Mouse (Mus musculus): ENCODE data around the gene Wdfy1. TPM values are rescaled to one million over a fixed set of nuclear protein-coding genes. Genes with fewer than 3 reads are reported as not detected.

Wdfy1 gene
- total RNA-seq (2021): 10 to 100 TPM; 39.3 to 42.0 TPM
- long read RNA-seq, experiment 1, full-length matches to known transcripts: 58 of 79 reads
- long read RNA-seq, experiment 1, partial matches to known transcripts: 2 of 79 reads
- long read RNA-seq, experiment 1, other reads (novel, unspliced or antisense): 19 of 79 reads
- long read RNA-seq, experiment 2, full-length matches to known transcripts: 33 of 44 reads
- long read RNA-seq, experiment 2, partial matches to known transcripts: 4 of 44 reads
- long read RNA-seq, experiment 2, other reads (novel, unspliced or antisense): 7 of 44 reads

DNA sequence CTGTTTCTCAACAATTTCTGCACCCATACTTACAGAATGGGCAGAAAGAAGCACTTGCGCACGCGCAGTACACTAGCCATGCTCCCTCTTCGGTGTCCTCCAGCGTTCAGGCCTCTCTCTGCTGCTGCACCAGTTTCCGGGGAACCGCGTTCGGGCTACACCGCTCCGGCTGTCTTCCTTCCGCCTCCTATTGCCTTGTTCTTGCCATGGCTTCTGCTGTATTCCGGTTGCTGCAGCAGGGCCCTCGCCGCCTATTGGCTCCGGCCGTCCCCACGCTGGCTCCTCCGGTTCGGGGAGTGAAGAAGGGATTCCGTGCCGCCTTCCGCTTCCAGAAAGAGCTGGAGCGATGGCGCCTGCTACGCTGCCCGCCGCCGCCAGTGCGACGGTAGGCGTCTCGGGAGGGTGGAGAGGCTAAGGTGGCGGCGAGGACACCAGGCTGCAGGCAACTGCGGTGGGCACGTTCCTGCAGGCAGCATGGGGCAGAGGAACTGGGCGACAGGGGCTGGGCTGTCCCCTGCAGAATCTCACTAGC lies at the start of gene Wdfy1, which contains the start of gene Mrpl44:
TSS of gene Wdfy1 (minus strand) at position 217 of the 532 bp plus-strand sequence.
TSS of gene Mrpl44 (plus strand) at position 92 of the 532 bp plus-strand sequence.
- peak; percentile 98 to 99 for DNase-seq (ENCODE audit: low spot score in 2 of 2)
- intact Hi-C loops (cut with DNase I): loop anchor here (5.0 to 10.0 kb wide), 2 partner anchors 741 to 1051 kb away; no protein-coding TSS in a partner anchor

DNA sequence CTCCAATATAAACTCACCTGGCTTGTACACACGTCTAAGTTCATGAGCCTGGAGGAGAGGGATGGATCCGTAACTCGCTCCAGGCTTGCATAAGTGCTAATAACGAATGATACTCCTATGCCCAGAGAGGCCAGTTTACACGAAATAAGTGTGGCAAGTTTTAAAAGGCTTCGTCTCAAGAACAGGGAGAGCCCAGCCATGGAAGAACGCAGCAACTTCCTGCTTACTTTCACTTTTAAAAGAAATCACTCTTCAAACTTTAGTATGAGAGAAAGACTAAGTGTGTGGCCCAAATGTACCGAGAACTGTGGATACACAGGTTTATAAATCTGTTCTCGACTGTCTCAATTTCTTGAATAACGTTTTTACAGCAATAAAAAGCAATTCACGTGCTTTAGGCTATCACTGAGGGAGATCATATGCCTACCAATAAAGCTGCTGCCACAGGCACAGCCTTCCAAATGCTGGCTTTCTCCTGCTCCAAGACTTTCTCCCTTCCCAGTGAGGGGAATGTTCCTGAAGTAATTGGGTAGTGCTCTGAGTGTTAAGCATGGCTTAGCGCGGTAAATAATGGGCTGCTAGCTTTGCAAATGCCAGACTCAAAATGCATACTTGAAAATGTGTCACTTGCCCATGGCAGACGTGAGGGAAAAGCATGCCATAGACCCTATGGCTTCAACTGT lies 48.1 kb upstream of the Wdfy1 start:
- DNase-seq (ENCODE audit: low spot score in 2 of 2): no peak
- intact Hi-C loops (cut with DNase I): loop anchor here (5.0 kb wide), 1 partner anchor 33 kb away; no protein-coding TSS in a partner anchor

DNA sequence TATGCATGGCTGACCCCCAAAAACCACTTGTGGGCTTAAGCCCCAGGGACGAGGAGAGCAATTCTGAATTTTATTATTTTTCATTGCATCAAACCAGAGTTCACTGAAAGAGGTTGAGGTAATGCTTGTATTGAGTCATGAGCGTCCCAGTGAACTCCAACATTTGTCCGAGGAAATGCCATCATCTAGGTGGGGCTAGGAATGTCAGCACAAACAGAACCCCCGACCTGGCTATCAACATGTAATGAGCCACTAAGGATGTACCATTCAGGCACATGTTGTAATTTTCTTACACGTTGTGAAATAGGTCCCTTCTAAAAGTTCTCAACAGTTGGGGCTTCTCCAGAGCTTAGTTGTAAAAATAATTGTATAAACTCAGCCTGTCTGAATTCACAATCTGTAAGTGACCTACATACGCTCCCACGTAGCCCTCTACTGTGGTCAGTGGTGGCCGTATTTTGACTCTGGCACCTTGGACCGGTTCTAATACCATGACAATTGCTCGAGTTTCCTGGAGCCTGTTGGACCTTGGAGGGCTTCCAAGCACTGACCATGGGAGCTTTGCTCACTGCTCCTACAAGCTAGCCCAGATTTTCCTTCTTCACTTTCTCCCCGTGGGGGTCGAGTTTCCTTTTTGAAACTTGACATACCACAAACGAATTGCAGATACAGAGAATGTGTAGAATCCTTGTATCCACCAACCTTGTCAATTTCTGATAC lies 47.0 kb upstream of the Wdfy1 start:
- intact Hi-C loops (cut with DNase I): loop anchor here (5.0 kb wide), 1 partner anchor 34 kb away; no protein-coding TSS in a partner anchor
- peak; percentile 47 to 58 for DNase-seq (ENCODE audit: low spot score in 2 of 2)

DNA sequence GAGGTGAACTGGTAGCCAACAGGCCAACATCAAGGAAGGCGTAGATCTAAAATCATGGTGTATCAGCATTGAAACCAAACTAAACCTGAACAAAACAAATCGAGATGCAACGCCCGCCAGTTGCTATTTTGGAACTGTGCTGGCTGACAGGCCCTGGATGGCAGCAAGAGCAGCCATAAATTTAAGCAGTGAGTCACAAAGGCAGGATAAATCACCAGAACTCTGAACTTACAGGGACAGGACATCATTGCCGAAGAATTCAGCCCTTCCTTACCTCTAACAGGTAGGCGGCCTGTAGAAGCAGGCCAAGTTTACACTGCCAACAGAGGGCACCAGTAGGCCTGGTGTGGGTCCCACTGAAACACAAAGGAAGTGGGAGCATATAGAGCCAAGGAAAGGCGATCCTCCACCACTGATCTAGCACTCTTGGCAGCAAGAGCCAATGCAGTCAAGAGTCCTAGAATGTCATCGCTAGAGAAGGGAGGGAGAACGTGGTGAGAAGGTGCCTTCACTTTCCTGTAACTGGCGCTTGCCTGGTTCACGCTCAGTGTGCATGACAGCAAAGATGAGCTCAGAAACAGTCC lies 43.4 kb upstream of the Wdfy1 start:
- DNase-seq (ENCODE audit: low spot score in 2 of 2): no peak
- intact Hi-C loops (cut with DNase I): no loop called here

DNA sequence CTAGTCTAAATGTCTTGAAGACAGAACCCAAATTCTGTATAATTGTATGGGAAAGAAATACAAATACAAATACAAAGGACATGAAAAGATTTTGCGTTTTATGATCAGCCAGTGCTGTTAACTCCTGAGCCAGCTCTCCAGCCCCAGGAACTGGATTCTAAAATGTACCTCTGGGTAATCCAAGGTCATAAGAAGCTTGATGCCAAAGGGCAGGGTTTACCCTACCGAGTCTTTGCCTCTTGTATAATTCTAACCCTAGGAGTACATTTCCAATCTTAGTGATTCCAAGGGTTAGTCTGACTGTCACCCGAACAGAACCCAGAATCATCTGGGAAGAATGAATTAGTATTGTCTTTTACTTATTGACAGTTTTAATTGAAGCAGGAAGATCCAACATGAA lies 39.5 kb upstream of the Wdfy1 start:
- no peak for DNase-seq (ENCODE audit: low spot score in 2 of 2)
- intact Hi-C loops (cut with DNase I): no loop called here

DNA sequence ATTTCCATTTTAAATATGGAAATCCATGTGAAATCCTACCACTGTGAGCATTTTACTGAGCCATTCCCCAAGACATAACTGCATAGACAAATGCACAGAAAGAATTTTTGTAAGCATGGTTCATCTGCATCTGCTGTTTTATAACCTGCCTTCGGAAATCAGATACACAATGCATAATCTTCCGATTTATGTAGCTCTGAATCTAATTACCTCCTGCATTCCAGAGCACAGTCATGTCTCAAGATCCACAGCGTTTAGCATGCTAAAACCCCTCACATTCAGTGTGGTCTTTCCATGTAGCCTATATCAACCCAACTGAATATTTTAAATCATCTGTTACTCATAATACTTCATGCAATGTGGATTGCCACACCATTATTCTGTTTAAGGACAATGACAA lies 33.5 kb upstream of the Wdfy1 start:
- no peak for DNase-seq (ENCODE audit: low spot score in 2 of 2)
- intact Hi-C loops (cut with DNase I): no loop called here

DNA sequence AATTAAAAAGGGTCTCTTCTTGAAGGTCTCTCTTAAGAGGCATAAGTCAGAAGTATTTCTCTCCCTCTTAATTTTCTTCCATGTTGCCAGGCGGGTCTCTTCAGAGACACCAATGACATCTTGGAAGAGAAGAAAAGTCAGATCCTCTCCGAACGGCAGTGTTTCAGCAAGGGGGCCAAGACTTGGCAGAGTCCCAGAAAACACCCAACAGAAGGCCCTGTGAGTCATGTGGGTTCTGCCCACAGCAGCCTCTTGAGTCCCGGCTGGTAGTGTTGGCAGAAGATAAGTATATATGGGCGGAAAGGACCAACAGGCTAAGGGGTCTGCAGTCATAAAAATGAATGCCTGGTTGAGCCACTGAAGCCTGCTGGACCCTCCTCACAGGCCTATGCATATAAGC lies 30.9 kb upstream of the Wdfy1 start:
- intact Hi-C loops (cut with DNase I): no loop called here

DNA sequence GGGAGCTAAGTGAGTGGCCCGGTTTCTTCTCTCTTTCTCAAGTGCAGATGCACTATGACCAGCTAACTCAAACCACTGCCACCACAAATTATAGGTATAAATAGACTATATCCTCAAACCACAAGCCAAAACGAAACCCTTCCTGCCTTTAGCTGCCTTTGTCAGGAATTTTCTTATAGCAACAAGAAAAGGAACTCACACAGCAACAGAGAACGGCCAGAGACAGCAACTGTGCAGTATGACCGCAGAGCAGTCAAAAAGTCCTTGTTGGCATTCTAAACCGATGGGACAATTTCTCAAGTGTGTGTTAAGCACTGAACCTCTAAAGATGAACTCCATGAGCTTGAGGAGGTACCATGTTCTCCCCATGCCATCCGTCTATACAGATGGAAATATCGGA lies 27.7 kb upstream of the Wdfy1 start:
- intact Hi-C loops (cut with DNase I): no loop called here
- DNase-seq (ENCODE audit: low spot score in 2 of 2): no peak

More for the DNA sequence above, 30.9 kb upstream of the Wdfy1 start:
- peak; percentile 35 to 45 for DNase-seq (ENCODE audit: low spot score in 2 of 2)

DNA sequence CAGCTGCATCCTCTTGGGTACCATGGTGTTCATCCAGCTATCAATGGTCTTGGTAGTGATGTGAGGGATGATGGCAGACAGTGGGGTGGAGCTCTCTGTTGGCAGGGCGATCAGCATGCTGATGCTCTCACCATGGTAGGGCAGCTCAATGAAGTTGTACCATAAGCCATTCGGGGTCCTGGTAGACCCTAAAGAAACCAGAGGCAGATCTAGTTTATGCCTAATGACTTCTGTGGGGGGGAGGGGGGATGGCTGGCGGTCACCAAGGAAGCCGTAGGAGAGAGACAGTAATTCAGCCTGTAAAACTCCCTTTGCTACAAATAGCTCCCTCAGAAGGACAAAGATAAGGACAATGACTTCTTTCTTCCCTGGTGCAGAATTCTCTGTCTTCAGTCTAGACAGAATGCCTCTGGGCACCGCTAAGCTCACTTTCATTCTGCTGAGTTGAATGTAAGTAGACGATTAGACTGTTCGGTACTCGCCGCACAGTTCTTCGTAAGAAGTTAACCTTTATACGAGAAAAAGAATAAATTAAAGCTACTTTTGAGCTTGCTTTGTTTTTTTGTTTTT lies 27.0 kb upstream of the Wdfy1 start:
- intact Hi-C loops (cut with DNase I): no loop called here
- no peak for DNase-seq (ENCODE audit: low spot score in 2 of 2)

DNA sequence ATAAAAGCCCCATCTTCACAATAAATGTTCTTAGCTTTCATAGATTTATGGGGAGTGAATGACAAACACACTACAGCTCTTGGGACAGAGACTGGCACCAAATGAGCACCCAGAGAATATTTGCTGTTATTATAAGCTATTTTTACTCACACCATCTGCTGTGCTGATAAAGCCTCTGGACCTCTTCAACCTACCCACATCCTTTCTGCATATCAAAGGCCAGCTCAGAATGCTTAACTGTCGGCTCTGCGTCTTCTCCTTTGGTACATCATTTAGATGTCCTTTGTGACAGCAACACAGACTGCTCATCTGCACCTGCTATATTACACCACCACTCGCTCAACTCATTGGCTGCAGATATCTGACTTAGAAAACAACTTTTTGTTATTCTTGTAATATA lies 21.1 kb upstream of the Wdfy1 start:
- intact Hi-C loops (cut with DNase I): no loop called here
- no peak for DNase-seq (ENCODE audit: low spot score in 2 of 2)

DNA sequence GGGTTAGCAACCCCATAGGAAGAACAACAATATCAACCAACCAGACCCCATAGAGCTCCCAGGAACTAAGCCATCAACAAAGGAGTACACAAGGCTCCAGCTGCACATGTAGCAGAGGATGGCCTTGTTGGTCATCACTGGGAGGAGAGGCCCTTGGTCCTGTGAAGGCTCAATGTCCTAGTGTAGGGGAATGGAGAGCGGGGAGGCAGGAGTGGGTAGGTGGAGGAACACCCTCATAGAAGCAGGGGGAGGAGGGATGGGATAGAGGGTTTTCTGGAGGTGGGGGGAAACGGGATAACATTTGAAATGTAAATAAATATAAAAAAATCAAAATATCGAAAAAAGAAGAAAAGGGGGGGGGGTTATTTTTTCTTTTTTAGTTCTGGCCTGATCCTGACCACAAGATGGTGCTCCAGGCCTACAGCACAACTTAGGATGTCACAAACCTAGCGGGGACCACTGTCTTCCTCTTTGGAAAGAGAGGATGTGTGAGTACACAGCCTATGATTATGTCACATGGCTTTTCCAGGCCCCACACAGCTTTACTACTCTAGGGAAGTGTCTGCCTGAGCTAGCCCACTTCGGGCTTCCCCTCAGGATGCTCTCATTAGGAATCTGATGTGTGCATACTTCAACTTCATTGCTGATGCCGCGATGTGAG lies 10.5 kb upstream of the Wdfy1 start:
- intact Hi-C loops (cut with DNase I): loop anchor here (1.0 to 5.0 kb wide), 3 partner anchors 320 to 726 kb away; no protein-coding TSS in a partner anchor
- DNase-seq (ENCODE audit: low spot score in 2 of 2): peak; percentile 56 to 62

DNA sequence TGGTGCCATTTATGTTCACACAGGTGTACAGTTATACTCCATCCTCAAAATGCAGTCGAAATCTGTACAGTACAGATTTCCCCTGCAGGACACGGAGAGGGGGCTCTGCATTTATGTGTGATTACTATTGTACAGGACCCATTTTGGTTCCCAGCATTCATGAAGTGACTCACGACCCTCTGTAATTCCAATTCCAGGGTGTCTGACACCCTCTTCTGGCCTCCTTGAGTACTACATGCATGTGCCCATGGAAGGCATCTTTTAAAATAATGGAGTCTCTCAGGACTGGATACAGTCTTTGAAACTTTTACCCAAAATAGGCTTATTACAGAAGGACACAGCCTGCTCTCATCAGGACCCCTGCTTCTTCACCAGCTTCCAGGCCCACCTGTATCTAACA lies 6.5 kb upstream of the Wdfy1 start:
- intact Hi-C loops (cut with DNase I): no loop called here
- no peak for DNase-seq (ENCODE audit: low spot score in 2 of 2)

DNA sequence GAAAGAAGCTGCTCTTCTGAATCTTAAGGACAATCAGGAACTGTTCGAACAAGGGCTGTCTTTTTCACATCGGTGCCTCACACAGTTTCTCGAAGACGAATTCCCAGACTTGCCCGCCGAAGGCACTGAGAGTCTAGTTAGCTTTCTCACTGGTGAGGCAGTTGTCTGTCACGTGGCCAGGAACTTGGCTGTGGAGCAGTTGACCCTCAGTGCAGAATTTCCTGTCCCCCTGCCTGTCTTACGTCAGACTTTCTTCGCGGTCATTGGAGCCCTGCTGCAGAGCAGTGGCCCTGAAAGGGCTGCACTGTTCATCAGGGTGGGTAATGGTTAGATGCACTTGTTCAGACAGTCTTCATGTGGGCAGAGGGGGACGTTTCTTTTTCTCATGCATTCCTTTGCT lies 2.1 kb upstream of the Wdfy1 start:
- intact Hi-C loops (cut with DNase I): loop anchor here (5.0 to 10.0 kb wide), 2 partner anchors 739 to 1053 kb away; no protein-coding TSS in a partner anchor
- no peak for DNase-seq (ENCODE audit: low spot score in 2 of 2)

DNA sequence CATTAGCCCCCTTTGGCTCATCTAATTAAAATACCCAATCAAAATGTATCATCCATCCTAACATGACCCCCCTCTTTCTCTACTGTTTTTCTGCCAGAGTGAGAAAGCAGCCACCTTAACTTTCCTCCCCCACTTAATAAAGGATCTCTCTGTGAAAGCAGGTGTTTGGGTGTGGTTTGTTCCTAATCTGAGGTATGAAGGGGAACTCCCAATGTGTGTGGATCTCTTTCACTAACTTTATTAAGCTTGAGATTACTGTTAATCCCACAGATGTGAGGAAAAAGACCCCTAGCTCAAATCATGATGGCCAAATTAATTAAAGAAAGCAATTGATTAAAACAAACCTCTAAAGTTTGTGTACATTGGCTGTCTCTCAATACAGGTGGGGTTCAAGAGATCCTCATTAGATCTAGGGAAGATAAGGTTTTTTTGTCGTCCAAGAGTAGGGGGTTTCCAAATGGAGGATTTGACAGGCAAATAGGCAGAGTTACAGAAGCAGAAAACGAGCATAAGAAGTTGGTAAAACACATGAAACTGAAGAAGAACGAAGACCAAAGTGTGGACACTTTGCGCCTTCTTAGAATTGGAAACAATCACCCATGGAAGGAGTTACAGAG lies 1.7 kb downstream of the Wdfy1 start:
- DNase-seq (ENCODE audit: low spot score in 2 of 2): no peak
- intact Hi-C loops (cut with DNase I): loop anchor here (10.0 kb wide), 1 partner anchor 1049 kb away; no protein-coding TSS in a partner anchor

DNA sequence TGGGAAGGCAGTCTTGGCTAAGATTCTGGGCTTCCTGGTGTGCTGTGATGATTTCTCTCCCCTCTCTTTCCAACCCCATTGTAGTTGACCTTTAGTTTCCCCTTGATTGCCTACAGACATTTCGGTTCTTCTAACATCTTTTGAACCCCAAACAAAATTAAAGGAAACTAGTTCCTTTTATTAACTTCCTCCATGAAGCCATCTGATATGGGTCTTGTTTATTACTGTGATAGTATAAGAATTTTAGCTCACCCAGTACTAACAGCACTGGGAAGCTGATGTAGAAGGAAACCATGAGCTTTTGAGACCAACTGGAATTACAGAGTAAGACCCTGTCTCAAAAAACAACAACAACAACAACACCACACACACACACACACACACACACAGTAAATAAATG lies 7.7 kb downstream of the Wdfy1 start:
- no peak for DNase-seq (ENCODE audit: low spot score in 2 of 2)
- intact Hi-C loops (cut with DNase I): no loop called here

DNA sequence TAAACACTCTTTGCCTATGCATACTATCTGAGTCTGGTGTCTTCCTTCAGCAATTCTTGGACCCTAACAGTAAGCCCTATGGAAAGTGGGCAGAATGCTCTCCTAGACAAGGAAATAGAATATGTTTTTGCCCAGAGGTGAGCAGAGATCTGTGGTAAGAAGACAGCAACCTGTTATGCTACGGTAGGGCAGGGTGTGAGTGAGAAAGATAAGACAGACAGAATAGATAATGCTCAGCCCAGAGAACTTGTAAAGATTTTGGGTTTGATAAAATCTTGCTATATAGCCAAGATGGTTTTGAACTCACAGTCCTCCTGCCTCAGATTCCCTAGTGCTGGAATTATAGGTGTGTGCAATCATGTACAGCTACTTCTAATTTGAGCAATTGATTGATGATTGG lies 11.5 kb downstream of the Wdfy1 start:
- DNase-seq (ENCODE audit: low spot score in 2 of 2): no peak
- intact Hi-C loops (cut with DNase I): no loop called here

DNA sequence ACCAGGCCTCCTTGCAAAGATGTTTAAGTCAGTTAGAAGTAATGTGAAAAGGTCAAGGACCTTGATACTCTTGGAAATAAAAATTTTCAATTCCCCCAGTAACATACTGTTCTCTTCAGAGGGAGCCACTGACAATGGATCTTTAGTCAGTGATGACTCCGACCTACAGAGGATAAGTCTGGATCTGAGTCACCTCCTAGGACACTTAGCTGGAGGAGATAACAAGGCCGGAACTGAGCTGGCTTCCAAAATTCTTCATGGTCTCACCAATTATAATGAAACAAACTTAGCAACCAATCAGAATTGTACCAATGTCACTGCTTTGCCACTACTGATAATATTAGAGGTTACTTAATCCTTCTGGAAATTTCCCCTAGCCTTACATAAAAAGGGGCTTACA lies 11.9 kb downstream of the Wdfy1 start:
- DNase-seq (ENCODE audit: low spot score in 2 of 2): no peak
- intact Hi-C loops (cut with DNase I): no loop called here

All from left cerebral cortex, postnatal 14 days (tissue).